Mouse (Mus musculus): ENCODE results near the gene Stat2.
"Not testable (repeated sequence)": the region's sequence is repeated elsewhere in the genome, so short reads cannot be mapped to it uniquely, and the experiment has no call there.

The Stat2 gene

DNA sequence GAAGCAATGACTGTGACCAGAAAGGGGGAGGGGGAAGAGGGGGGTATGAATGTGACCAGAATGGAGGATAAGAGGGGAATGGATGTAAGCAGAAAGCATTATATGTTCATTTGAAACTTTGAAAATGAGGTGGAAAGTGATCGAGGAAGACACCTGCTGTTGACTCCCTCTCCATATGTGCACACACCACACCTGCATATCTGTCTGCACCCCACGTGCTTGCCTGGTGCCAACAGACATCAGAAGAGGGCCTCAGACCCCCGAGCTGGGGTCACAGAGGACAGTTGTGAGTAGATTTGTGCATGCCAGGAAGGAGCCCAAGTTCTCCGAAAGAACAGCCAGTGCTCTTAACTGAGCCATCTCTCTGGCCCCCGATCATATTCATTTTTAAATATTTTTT is 10.4 kb upstream of the Stat2 start:
- no peak for DNase-seq

DNA sequence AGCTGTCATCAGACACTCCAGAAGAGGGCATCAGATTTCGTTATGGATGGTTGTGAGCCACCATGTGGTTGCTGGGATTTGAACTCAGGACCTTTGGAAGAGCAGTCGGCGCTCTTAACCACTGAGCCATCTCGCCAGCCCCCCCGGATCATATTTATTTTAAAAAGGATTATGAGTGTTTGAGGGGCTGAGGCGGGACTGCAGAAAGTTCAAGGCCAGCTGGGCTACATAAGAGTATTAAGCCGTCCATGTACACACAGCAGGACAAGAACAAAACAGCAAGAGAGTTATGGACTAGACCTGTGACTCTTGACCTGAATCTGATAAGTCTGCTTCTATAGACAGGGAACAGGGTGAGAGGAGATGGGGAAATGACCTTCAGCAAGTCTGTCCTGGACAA is 10.0 kb upstream of the Stat2 start:
- not testable (repeated sequence) for DNase-seq

DNA sequence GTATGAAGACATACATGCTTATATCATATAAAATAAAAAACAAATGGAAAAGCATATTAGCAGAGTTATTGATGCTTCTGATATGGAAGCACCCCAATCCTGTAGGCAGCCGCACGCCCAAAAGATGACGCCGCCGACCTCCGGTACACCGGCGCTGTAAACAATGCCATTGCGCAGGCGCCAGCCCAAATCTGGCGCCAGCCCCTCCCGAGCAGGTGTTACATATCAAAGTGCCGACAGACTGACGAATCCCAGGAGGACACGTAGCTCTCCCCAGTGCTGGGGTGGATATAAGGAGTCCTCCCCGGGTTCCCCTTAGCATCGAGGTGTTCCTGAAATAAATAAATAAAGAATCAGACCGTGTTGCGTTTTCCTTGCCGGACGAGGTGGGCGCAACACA is 8.1 kb upstream of the Stat2 start:
- DNase-seq: no peak

DNA sequence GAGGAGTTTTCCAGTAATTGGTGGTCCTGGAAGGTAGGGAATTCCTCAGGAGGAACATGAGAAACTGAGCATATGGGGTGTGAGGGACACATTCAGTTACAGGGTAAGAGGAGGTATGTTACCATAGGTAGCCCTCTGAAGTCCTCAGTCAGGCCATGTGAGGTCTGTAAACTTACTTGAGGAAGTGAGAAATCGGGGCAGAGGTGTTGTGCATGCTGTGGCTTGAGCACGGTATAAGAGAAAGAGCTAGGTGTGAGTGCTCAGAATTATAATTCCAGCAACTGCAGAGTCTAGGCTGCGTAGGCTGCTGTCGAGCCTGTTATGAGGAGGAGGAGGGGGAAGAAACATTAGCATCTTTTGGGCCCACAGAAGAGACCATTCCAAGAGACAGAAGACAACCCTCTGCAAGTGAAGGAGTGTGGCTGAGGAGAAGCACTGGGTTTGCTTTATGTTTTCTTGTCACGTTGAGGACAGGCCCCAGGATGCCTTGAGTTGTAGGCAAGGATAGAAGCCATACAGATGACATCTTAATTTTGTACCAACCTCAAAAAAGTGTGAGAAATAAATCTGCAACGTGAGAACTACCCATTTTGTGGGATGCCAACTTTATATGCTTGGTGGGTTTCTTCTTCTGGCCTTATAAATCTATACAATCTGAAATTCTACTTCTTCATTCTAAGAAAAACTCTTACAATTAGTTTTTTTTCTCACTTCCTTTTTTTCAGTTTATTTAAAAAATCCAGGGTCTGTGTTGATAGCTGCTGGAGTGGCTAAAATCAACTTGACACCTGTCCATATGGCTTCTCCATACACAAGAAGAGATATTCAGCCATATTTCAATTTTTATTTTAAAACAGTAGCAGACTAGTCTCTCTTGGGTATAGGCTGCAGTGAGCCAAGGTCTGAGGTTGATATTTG is 6.7 kb upstream of the Stat2 start:
- DNase-seq: no peak

DNA sequence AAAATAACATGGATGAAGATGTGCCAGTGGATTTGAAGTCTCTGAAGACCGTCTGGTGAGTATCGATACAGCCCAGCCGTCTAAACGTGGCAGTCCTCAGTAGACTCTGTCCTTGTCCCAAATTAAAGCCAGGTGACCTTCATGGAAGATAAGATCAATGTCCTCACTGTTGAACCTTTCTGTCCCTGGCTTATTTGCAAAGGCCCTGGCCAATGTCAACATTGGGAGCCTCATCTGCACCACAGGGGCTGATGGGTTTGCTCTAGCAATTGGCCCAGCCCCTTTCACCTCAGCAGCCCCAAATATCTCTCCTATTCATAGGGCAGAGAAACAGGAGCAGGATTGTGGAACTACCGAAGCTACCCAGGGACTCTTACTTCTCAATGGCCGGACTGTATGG is 2.0 kb upstream of the Stat2 start, which contains the start of gene Apof:
Gene Apof, plus strand, starts transcription at position 301 of the 400 bp plus-strand sequence.
- no peak for DNase-seq

DNA sequence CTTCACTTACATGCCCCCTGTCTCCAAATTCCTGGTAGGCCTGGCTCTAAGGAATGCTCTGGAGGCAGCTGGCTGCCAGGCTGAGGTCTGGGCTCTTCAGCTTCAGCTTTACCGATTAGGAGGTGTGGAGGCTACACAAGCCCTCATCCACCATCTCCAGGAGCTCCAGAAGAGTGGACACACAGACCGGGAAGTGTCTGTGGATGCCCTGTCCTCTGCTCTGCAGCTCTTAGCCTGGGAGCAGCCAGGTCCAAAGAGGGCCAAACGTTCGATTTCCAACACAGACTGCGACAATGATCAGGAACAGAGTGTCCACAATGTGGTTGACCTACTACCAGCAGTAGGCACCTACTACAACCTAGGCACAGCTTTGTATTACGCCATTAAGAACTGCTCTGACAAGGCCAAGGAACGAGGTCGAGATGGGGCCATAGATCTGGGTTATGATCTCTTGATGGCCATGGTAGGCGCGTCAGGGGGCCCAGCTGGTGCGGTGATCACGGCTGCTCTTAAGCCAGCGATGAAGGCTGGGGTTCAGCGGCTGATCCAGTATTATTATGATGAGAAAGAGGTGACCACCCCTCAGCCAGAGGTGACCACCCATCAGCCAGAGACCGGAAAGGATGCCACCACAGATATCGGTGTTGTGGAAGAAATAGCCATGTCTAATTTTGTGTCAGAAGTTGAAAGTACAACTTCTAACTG is 1.0 kb upstream of the Stat2 start:
- DNase-seq: no peak

DNA sequence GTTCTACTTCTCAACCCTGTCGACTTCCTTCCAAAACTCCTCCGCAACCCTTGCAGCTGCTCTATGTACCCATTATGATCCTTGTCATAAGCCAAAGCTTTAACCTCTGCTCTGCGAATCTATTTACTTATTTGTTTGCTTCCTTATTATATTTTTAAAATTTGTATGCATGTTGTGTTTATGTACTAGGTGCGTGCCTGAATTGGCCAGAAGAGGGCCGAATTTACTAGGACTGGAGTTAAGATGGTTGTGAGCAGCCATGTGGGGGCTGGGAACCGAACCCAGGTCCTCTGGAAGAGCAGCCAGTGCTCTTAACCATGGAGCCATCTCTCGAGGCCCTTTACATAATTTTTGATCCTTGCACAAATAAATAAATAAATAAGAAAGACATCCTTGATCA is 507 bp downstream of the Stat2 start:
- no peak for DNase-seq

DNA sequence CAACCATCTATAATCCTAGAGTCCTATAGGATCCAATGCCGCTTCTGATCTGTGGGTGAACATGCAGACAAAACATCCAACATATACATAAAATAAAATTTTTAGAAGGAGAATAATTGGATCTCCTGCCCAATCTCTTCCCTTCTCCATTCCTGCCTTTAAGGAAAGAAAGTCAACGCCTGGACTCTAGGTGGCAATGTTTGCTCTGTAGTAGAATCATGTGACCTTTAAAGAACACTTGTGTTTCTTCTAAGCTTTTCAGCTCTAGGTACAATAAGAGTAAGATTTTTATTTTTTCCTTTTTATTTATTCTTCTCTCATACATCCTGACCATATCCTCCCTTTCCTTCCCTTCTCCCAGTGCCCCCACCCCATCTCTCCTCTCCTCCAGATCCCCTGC is 1.5 kb downstream of the Stat2 start:
- DNase-seq: peak in 1 of 2 experiments; percentile 38

DNA sequence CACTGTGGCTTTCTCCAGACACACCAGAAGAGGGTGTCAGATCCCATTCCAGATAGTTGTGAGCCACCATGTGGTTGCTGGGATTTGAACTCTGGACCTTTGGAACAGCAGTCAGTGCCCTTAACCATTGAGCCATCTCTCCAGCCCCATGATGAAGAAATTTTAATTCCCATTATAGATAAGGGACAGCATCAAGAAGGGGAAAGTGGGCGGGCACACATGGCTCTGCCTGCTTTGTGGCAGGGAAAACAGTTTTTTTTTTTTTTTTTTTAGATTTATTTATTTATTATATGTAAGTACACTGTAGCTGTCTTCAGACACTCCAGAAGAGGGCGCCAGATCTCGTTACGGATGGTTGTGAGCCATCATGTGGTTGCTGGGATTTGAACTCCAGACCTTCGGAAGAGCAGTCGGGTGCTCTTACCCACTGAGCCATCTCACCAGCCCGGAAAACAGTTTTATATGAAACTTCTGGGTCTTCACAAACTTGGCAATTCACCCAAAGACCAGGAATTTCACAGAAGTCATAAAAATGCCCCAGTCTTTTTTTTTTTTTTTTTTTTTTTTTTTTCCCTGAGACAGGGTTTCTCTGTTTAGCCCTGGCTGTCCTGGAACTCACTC is 2.6 kb downstream of the Stat2 start:
- not testable (repeated sequence) for DNase-seq

DNA sequence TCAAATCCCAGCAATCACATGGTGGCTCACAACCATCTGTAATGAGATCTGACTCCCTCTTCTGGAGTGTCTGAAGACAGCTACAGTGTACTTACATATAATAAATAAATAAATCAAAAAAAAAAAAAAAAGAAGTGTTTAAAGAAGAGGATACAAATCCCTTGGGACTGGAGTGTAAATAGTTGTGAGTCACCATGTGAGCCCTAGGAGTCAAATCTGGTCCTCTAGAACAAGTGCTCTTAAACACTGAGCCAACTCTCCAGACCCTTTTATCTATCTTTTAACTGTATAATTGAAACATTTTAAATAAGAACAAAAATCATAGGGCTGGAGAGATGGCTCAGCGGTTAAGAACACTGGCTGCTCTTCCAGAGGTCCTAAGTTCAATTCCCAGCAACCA is 5.0 kb downstream of the Stat2 start:
- DNase-seq: not testable (repeated sequence)

DNA sequence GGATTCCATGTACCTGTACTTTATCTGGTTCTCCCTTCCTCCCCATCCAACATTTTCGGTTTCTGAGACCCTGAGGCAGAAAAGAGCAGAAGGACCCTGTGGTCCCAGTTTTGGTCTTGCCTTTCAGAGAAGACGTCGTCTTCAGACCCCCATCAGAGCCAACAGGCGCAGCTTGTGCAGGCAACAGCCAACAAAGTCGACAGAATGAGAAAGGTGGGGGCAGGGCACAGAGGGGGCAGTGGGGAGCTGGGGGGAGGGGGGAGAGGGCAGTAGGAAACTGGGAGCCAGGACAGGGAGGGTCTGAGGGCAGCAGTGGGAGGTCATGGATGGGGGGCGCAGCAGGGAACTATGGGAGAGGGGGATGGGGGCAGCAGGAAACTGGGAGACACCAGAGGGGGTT is 7.8 kb downstream of the Stat2 start:
- no peak for DNase-seq

DNA sequence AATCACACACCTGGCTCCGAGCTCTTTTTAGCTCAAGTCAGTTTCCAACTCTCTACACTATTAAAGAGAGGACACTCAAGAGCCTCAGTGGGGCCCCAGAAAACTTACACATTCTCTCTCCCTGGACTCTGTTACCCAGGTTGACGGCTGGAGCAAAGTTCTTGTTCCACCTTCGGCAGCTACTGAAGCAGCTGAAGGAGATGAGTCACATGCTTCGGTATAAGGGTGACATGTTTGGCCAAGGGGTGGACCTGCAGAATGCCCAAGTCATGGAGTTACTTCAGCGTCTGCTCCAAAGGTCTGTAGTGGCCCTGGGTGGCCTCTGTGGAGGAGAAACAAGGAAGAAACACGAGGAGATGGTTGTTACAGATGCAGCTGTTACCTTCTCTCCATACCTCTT is 10.6 kb downstream of the Stat2 start:
- peak; percentile 15 to 78 for DNase-seq

DNA sequence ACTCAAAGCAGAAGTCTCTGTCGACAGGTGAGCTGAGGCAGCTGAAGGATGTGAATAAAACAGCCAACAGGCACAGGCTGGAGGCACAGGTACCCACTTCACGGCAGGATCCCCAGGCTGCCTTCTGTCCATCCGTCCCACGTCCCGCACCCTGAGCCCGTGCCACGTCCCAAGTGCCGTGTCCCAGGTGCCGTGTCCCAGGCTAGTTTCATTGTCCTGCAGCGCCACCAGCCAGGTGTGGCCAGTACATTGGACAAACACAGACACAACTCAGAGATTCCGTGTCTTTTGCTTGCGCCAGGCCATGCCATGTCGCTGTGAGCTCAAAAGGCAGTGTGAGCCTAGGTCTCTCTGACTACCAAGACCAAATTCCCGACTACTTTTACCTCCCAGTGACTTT is 11.3 kb downstream of the Stat2 start:
- no peak for DNase-seq

DNA sequence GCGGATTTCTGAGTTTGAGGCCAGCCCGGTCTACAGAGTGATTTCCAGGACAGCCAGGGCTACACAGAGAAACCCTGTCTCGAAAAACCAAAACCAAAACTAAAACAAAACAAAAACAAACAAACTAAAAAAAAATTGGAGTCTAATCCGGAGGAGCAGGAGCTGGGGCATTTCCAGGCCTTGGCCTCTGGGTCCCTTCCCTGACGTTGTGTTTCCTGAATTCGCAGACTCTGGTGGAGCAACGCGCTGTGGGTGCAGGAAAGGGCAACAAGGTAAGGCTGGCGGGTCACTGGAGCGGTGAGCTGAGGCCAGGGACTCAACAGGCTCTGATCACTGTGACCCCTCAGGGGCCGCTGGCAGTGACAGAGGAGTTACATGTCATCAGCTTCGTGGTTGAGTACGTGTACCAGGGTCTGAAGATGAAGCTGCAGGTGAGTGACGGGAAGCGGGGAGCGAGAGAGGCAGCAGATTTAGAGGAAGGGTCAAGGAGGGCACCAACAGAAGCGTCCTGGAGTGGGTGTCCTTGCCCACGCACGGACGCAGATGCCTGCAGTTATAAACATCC is 12.6 kb downstream of the Stat2 start:
- peak; percentile 34 to 59 for DNase-seq

DNA sequence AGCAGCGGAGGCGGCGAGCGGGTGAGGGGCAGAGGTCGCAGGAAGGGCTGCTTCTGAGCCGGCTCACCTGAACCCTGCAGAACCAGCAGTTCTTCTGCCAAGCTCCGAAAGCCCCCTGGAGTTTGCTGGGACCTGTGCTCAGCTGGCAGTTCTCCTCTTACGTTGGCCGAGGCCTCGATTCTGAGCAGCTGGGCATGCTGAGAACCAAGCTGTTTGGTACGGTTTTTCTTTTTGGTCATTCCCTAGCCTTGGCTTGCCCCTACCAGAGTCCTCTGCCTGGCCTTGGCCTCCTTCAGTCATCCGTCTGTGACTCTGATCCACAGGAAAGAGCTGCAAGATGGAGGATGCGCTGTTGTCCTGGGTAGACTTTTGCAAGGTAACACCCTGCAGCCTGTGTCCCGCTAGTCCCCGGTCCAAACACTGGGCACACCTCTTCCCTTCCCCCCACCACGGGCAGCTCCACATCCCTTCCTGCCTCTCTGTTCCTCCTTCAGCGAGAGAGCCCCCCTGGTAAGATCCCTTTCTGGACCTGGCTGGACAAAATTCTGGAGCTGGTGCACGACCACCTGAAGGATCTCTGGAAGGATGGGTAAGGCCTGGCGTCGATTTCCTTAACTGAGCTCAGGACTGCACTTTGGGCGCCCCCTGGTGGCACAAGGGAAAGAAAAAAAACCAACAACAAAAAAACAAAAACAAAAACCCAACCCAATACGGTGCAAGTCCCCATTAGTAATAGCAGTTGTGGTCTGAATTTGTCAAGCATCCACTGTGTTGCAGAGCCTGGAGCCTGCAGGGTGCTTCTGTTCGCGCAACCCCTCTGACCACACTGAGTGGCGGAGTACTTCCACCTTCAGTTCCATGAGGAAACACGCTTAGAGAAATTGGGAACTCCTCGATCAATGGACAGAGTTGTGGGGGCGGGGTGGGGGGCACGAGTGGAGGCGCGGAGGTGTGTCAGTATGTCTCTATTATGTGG is 13.5 kb downstream of the Stat2 start:
- DNase-seq: peak; percentile 71 to 84

DNA sequence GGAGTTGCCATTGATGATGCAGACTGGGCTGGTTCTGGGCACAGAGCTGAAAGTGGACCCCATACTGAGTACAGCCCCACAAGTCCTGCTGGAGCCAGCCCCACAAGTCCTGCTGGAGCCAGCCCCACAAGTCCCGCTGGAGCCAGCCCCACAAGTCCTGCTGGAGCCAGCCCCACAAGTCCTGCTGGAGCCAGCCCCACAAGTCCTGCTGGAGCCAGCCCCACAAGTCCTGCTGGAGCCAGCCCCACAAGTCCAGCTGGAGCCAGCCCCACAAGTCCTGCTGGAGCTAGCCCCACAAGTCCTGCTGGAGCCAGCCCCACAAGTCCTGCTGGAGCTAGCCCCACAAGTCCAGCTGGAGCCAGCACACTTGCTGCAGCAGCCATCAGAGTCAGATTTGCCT is 20.2 kb downstream of the Stat2 start:
- DNase-seq: not testable (repeated sequence)

DNA sequence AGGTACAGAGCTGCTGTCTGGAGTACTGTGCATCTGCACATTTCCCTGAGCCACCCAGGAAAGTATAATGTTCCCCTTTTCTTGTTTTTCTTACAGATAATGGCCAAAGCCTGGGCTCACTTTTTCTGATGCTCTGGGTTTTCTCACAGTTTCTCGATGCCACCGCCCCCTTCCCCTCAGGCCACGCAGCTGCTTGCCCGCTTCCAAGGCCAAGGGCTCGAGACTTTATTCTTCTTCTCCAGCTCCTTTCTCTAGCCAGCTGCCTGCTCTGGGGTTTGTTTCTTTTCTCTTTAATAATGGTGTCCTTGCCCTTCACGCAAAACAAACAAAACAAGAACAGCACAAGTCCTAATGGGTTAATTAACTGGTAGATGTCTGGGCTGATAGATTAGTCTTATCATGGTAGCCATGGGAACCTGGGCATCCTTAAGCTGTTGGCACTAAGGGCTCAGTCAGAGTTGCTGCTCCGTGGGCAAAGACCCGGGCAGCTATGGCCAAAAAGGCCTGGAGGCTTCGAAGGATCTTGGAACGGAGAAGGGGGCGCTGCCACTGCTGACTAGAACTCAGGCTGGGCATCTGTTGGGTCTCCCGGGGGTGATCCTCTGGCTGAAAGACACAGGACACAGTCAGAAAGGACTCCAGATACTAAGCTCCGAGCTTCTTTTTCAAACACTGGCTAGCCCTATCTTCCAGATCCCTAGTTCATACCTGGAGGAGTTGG is 26.2 kb downstream of the Stat2 start:
- DNase-seq: no peak

DNA sequence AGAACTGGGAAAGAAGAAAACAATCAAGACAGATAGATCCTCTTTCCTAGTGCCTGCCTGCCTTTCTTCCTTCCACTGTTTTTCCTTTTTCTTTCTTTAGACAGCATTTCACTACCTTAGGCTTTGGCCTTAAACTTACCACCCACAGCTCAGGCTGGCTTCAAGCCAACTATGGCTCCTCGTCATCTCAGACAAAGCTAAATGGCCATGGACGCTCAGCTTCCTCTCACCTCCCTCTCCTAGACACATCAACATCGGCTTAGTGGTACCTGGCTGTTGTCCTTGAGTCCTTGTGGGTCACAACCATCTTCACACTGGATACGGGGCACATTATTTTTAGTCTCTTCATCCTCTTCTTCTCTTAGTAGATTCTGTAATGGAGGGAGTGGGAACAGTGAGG is 26.9 kb downstream of the Stat2 start:
- no peak for DNase-seq

DNA sequence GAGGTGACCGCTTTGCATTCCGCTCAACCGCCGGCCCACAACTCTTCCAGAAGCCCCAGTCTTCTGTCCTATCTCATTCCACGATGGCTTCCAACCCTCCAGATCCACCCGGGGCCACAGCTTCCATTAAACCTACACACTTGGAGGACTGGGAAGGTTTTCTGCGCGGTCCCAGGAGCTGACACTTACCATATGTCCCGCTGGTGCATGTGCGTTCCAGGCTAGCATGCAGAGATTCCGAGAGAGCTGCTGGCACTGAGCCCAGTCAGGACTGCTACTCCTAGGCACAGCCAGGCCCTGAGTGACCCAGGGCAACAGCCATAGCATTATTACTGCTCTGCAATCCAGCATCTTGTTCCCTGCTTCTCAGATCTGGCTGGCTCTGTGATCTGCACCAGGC is 27.3 kb downstream of the Stat2 start:
- peak in 1 of 2 experiments; percentile 56 for DNase-seq

DNA sequence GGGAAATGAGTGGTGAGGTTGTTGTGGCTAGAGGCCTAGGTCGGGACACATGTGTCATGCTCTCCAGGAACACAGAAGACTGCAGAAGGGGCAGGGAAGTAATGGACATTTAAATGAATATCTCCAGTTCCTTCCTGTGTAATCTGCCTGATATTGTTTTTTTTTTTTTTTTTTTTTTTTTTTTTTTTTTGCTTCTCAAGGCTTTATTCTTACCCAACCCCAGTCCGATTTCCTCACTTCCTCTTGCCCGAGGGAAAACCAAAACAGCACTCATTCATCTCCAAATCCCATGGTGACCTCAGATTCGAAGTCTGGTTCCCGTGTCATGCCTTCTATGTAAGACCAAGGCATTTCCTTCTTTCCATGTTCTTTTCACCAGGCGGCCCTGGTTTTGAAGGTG is 27.9 kb downstream of the Stat2 start:
- DNase-seq: no peak

DNA sequence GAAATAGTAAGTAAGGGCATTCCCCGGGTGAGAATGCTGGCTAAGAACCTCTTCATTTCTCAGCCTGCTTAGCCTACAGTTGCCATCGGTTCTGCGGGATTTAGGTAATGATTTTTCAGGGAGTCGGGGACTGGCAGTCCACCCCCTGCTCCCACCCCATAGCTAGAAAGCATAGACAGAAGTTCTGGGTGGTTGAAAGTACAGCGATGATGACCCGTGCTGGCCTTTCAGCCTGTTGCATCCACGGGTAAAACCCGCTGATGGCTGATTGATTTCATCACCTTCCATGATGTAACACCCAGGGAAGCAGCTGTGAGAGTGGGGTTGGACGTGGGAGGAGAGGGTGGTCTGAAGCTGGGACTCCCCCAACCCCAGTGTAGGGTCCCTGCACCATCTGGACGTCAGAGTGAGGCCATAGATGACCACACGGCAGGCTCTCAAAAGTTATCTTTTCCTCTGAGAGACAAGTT is 28.4 kb downstream of the Stat2 start, which contains the start of gene Il23a:
Gene Il23a, minus strand, starts transcription at position 51 of the 470 bp plus-strand sequence.
- DNase-seq: no peak
